Mouse (Mus musculus): ENCODE measurements around the gene Phex.

DNA sequence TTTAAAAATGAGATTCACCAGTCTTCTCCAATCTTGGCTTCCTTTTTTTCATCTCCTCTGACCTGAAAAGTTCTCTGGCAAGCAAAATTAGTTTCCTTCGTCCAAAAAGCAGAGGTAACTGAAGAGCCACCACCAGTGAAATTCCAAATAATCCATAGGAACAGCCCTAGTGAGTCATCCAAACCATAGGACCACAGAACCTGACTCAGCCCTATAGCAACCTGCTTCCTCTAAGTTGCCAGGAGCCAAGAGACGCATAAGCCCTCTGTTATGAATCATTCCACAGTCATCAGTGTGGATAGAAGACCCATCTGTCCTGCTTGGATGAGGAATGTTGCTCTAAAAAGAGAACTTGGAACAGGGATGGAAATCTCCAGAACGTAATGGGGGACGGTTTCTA lies 230.9 kb downstream of the Phex start:
- TF ChIP-seq POLR2A (IDR thresholded peaks at IDR 0.05; ENCODE audit: borderline replicate concordance, control insufficient read depth, low read depth, low read length): no peak
- no peak for TF ChIP-seq CTCF (IDR thresholded peaks at IDR 0.05; ENCODE audit: control insufficient read depth, insufficient read depth, low read length)
